Mouse (Mus musculus): Measurements from ENCODE around the gene Mrgprb4. TPM values are rescaled to one million over a fixed set of nuclear protein-coding genes. Genes with fewer than 3 reads are reported as not detected.

Mrgprb4 gene
- not detected in 2 replicates for polyA plus RNA-seq (2016; fragmentation: Nextera tagmentation; extraction: Ambion mirVana)

GRCm38 (mm10) chr7:48199188-48199587 is at the start of gene Mrgprb4:
Mrgprb4 (minus strand) TSS chr7:48199288.
- Histone ChIP-seq H3K27me3 (no peaks in the 10 kb centered on the region), H3K9ac (no peak within 1 kb of the TSS), H3K4me3 (no peak within 1 kb of the TSS), H3K9me3 (replicated peaks) (no peaks in the 10 kb centered on the region; the same call in 1 of the 2 replicates), H3K36me3 (no peaks in the 10 kb centered on the region), H3K4me1 (no peaks in the 10 kb centered on the region), H3K4me2 (replicated peaks) (no peak within 1 kb of the TSS), H3K27ac (no peak within 1 kb of the TSS)
- no peak for ATAC-seq (ENCODE audit: low FRiP score)
- WGBS: 81% methylated on average over 3 of the region's 3 CpGs

GRCm38 (mm10) chr7:48226114-48226513 is 27.0 kb upstream of the Mrgprb4 start:
- Histone ChIP-seq H3K4me3 (no peak overlapping the region), H3K4me2 (replicated peaks) (no peak overlapping the region), H3K9me3 (replicated peaks) (peaks cover 22% of the 10 kb centered on the region), H3K36me3 (no peaks in the 10 kb centered on the region), H3K27me3 (no peaks in the 10 kb centered on the region), H3K9ac (no peak overlapping the region), H3K4me1 (no peaks in the 10 kb centered on the region), H3K27ac (no peak overlapping the region)
- ATAC-seq (ENCODE audit: low FRiP score): no peak

- no peak for ATAC-seq (ENCODE audit: low FRiP score)
- Histone ChIP-seq H3K4me2 (replicated peaks) (no peak overlapping the region), H3K9me3 (replicated peaks) (peaks cover 19% of the 10 kb centered on the region), H3K27me3 (no peaks in the 10 kb centered on the region), H3K9ac (no peak overlapping the region), H3K27ac (no peak overlapping the region), H3K4me1 (no peaks in the 10 kb centered on the region), H3K4me3 (no peak overlapping the region), H3K36me3 (no peaks in the 10 kb centered on the region)
- WGBS: 84% methylated on average over 5 of the region's 5 CpGs
Measured at GRCm38 (mm10) chr7:48225065-48225464, 26.0 kb upstream of the Mrgprb4 start.

GRCm38 (mm10) chr7:48168919-48169318 is 30.2 kb downstream of the Mrgprb4 start, which contains the start of gene Mrgprb5:
Mrgprb5 (minus strand) TSS chr7:48169019.
- no peaks in the 10 kb centered on the region for H3K27me3 ChIP-seq
- H3K36me3 ChIP-seq: no peaks in the 10 kb centered on the region
- no peak within 1 kb of the TSS for H3K4me3 ChIP-seq
- H3K27ac ChIP-seq: no peak within 1 kb of the TSS
- ATAC-seq (ENCODE audit: low FRiP score): no peak
- no peak within 1 kb of the TSS for H3K9ac ChIP-seq
- 81% methylated on average over 2 of the region's 2 CpGs for WGBS
- H3K4me1 ChIP-seq: no peaks in the 10 kb centered on the region
- H3K4me2 ChIP-seq (replicated peaks): no peak within 1 kb of the TSS
- H3K9me3 ChIP-seq (replicated peaks): no peaks in the 10 kb centered on the region

- WGBS: 71% methylated on average over 2 of the region's 2 CpGs
- H3K9me3 ChIP-seq (replicated peaks): no peaks in the 10 kb centered on the region
- no peak for ATAC-seq (ENCODE audit: low FRiP score)
Measured at GRCm38 (mm10) chr7:48167471-48167870, 31.6 kb downstream of the Mrgprb4 start.

More at GRCm38 (mm10) chr7:48167471-48167870, 31.6 kb downstream of the Mrgprb4 start:
- Histone ChIP-seq H3K4me1 (no peaks in the 10 kb centered on the region), H3K27me3 (no peaks in the 10 kb centered on the region), H3K36me3 (no peaks in the 10 kb centered on the region), H3K4me3 (no peak overlapping the region), H3K27ac (no peak overlapping the region), H3K4me2 (replicated peaks) (no peak overlapping the region), H3K9ac (no peak overlapping the region)

Other genes starting within 250 kb of the Mrgprb4 start
- not detected in 2 replicates for gene Mrgpra4, start 217.2 kb downstream of the Mrgprb4 start, polyA plus RNA-seq (2016; fragmentation: Nextera tagmentation; extraction: Ambion mirVana)
- gene Mrgprx1, start 171.7 kb downstream of the Mrgprb4 start, polyA plus RNA-seq (2016; fragmentation: Nextera tagmentation; extraction: Ambion mirVana): not detected in 2 replicates
- not detected in 2 replicates for gene Mrgprb5, start 30.3 kb downstream of the Mrgprb4 start, polyA plus RNA-seq (2016; fragmentation: Nextera tagmentation; extraction: Ambion mirVana)
- not detected in 2 replicates for gene Mrgprb8, start 189.2 kb upstream of the Mrgprb4 start, polyA plus RNA-seq (2016; fragmentation: Nextera tagmentation; extraction: Ambion mirVana)